Mouse (Mus musculus): ENCODE measurements around the gene Rbm4.

DNA sequence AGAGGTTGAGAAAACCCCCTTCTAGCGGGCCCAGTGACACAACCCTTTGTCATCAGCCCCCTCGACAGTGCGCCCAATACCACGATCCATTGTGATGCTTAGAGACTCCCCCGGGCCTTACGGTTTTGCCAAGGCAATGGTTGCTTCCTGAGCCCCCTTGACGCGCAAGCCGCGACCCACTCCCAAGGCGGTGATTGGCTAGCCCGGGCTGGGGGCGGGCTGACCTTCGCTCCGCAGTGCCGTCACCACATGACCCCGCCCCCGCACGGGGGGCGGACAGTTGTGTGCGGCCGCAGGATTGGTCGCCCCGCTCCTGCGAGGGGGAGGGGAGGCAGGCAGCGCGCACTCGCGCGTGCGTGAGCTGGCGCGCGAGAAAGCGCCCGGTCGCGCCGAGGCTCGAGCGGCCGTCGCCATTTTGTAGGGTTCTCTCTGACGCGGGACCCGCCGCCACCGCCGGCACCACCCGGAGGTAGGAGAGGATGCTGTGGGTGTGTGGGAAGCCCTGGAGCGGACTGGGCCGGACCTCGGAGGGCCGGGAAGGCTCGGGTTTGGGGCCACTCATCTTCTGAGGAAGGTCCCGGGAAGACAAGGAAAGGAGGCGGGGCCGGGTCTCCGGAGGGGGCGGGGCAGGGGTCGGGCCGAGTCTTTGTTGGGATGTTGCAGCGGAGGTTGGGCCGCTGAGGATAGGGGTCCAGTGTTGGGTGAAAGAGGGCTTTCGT lies 37.3 kb downstream of the Rbm4 start, which contains the start of gene Rbm4b:
- TF ChIP-seq CTCF (IDR thresholded peaks at IDR 0.05; ENCODE audit: insufficient read depth, low read depth, low read length): no peak
- TF ChIP-seq POLR2A (IDR thresholded peaks at IDR 0.05; ENCODE audit: insufficient read depth, low read depth, low read length): peak; percentile 87
